Mouse (Mus musculus): ENCODE measurements around the gene Bcas1. TPM values are rescaled to one million over a fixed set of nuclear protein-coding genes. Genes with fewer than 3 reads are reported as not detected.

Bcas1 gene
- total and polyA plus RNA-seq, 3 experiments: 0.13 to 0.35 TPM; not detected in 1

GRCm38 (mm10) chr2:170428966-170429365, 1.3 kb upstream of the Bcas1 start:
- Histone ChIP-seq H3K9ac (ENCODE audit: control insufficient read depth, low read depth, low read length, poor library complexity, severe bottlenecking) (no peak overlapping the region), H3K27me3 (ENCODE audit: control insufficient read depth in 1 of 2, insufficient read depth in 2 of 2, low read length in 2 of 2) (no peaks in the 10 kb centered on the region), H3K27ac (ENCODE audit: control insufficient read depth, low read depth, low read length) (no peak overlapping the region), H3K4me3 (ENCODE audit: control insufficient read depth in 1 of 2, insufficient read depth in 1 of 2, low read depth in 2 of 2, low read length in 2 of 2) (no peak overlapping the region), H3K9me3 (replicated peaks; ENCODE audit: insufficient read depth, low read length) (no peaks in the 10 kb centered on the region), H3K4me1 (ENCODE audit: control insufficient read depth in 1 of 2, insufficient read depth in 2 of 2, low read length in 2 of 2) (no peaks in the 10 kb centered on the region), H3K79me2 (ENCODE audit: control insufficient read depth, insufficient read depth, low read length, poor library complexity) (no peaks in the 10 kb centered on the region), H3K36me3 (ENCODE audit: control insufficient read depth in 1 of 2, insufficient read depth in 2 of 2, low read length in 2 of 2) (no peaks in the 10 kb centered on the region)
- no peak for TF ChIP-seq ZC3H11A (IDR thresholded peaks at IDR 0.05; ENCODE audit: low read depth, low read length)
- TF ChIP-seq CHD2 (IDR thresholded peaks at IDR 0.05; ENCODE audit: low read length): no peak
- no peak for TF ChIP-seq POLR2A (IDR thresholded peaks at IDR 0.05; ENCODE audit: control insufficient read depth in 1 of 2, insufficient read depth in 1 of 2, low read depth in 1 of 2, low read length in 2 of 2, poor library complexity in 1 of 2)
- no peak for TF ChIP-seq KAT2A (conservative IDR thresholded peaks at IDR 0.05; ENCODE audit: low read depth, low read length)
- TF ChIP-seq CHD1 (IDR thresholded peaks at IDR 0.05; ENCODE audit: low read depth, low read length): no peak
- TF ChIP-seq ZMIZ1 (IDR thresholded peaks at IDR 0.05; ENCODE audit: low read depth, low read length): no peak
- TF ChIP-seq EP300 (IDR thresholded peaks at IDR 0.05; ENCODE audit: low read depth in 1 of 2, low read length in 2 of 2): no peak
- TF ChIP-seq JUND (IDR thresholded peaks at IDR 0.05; ENCODE audit: low read depth, low read length): no peak
- TF ChIP-seq NRF1 (IDR thresholded peaks at IDR 0.05; ENCODE audit: insufficient read depth, low read depth, low read length, poor library complexity, severe bottlenecking): no peak
- TF ChIP-seq MYB (IDR thresholded peaks at IDR 0.05; ENCODE audit: low read depth, low read length): no peak
- TF ChIP-seq ETS1 (IDR thresholded peaks at IDR 0.05; ENCODE audit: low read depth, low read length): no peak
- TF ChIP-seq RAD21 (IDR thresholded peaks at IDR 0.05; ENCODE audit: low read depth, low read length): no peak
- TF ChIP-seq GATA1 (IDR thresholded peaks at IDR 0.05; ENCODE audit: low read depth, low read length): no peak
- TF ChIP-seq E2F4 (IDR thresholded peaks at IDR 0.05; ENCODE audit: borderline replicate concordance, low read depth, low read length): no peak
- no peak for TF ChIP-seq GABPA (IDR thresholded peaks at IDR 0.05; ENCODE audit: low read depth, low read length)
- no peak for TF ChIP-seq NELFE (IDR thresholded peaks at IDR 0.05; ENCODE audit: low read depth, low read length)
- no peak for DNase-seq (ENCODE audit: low read depth, low spot score)

- Histone ChIP-seq H3K27me3 (ENCODE audit: control insufficient read depth in 1 of 2, insufficient read depth in 2 of 2, low read length in 2 of 2) (no peaks in the 10 kb centered on the region), H3K9ac (ENCODE audit: control insufficient read depth, low read depth, low read length, poor library complexity, severe bottlenecking) (no peak overlapping the region), H3K4me1 (ENCODE audit: control insufficient read depth in 1 of 2, insufficient read depth in 2 of 2, low read length in 2 of 2) (no peaks in the 10 kb centered on the region), H3K4me3 (ENCODE audit: control insufficient read depth in 1 of 2, insufficient read depth in 1 of 2, low read depth in 2 of 2, low read length in 2 of 2) (no peak overlapping the region), H3K9me3 (replicated peaks; ENCODE audit: insufficient read depth, low read length) (no peaks in the 10 kb centered on the region), H3K79me2 (ENCODE audit: control insufficient read depth, insufficient read depth, low read length, poor library complexity) (no peaks in the 10 kb centered on the region), H3K36me3 (ENCODE audit: control insufficient read depth in 1 of 2, insufficient read depth in 2 of 2, low read length in 2 of 2) (no peaks in the 10 kb centered on the region), H3K27ac (ENCODE audit: control insufficient read depth, low read depth, low read length) (no peak overlapping the region)
- no peak for DNase-seq (ENCODE audit: low read depth, low spot score)
- TF ChIP-seq EP300 (IDR thresholded peaks at IDR 0.05; ENCODE audit: low read depth in 1 of 2, low read length in 2 of 2): no peak
- TF ChIP-seq UBTF (IDR thresholded peaks at IDR 0.05; ENCODE audit: borderline replicate concordance, insufficient read depth, low read depth, low read length): no peak
- no peak for TF ChIP-seq POLR2A (IDR thresholded peaks at IDR 0.05; ENCODE audit: control insufficient read depth in 1 of 2, insufficient read depth in 1 of 2, low read depth in 1 of 2, low read length in 2 of 2, poor library complexity in 1 of 2)
- TF ChIP-seq SIN3A (IDR thresholded peaks at IDR 0.05; ENCODE audit: low read length): no peak
- TF ChIP-seq CHD2 (IDR thresholded peaks at IDR 0.05; ENCODE audit: low read length): no peak
Observed at GRCm38 (mm10) chr2:170424131-170424530, 3.5 kb downstream of the Bcas1 start.

Measured in MEL (cell line).